Mouse (Mus musculus) liver, embryonic 14.5 days (tissue): ENCODE data around the gene Spata31d1b.

Experiments used
- CTCF ChIP-seq: IDR thresholded peaks from 2 replicates; pipeline ENCODE4 v1.5.1; 2016; ENCODE audit warnings: antibody characterized with exemption, low read depth, control low read depth
- EP300 ChIP-seq: IDR thresholded peaks from 2 replicates; pipeline ENCODE4 v1.6.1; 2016; ENCODE audit warnings: antibody characterized with exemption, low read depth

DNA sequence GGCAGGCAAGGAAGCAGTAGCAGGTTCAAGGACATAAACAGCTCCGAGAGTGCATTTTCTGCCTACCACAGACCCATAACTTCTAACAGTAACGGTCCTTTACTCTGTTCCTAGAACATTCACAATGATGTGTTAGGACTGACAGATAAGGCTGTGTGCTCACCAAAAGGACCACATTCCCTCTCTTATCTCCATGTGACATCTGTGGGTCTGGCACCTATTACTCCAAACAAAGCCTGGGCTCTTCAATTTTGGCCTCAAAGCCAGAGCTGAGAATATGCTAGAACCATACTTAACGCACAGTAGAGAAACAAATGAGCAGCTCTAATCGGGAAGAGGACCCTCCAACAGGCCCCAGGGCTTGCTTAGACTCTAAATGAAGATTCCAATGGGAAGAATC is 32.2 kb upstream of the Spata31d1b start:
- TF ChIP-seq CTCF (no peak), EP300 (peak; percentile 37)
